Mouse (Mus musculus): ENCODE data around the gene Yipf1.

The Yipf1 gene

GRCm38 (mm10) chr4:107378954-107379353 lies 64.8 kb downstream of the Yipf1 start:
- peak; percentile 50 to 66 for DNase-seq

GRCm38 (mm10) chr4:107380871-107381270 lies 66.7 kb downstream of the Yipf1 start:
- DNase-seq: peak in 1 of 2 experiments; percentile 30

DNA sequence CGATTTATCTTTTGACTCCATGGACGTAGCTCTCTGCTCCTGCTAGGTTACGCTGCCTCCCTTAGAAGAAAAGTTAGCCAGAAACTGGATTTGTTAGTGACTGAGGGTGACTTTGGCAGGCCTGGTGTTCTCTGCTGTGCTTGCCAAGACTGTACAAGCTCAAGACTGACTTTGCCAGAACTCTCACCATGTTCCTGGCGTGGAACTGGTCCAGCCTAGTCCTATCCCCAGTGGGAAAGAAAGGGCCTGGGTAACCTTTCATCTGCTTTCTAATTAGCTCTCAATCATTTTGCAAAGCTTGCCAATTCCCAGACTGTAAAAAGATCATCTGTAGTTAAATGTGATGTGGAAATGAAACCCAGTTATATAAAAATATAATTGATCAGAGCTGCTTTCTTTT lies 72.9 kb downstream of the Yipf1 start:
- DNase-seq: peak; percentile 42 to 53

DNA sequence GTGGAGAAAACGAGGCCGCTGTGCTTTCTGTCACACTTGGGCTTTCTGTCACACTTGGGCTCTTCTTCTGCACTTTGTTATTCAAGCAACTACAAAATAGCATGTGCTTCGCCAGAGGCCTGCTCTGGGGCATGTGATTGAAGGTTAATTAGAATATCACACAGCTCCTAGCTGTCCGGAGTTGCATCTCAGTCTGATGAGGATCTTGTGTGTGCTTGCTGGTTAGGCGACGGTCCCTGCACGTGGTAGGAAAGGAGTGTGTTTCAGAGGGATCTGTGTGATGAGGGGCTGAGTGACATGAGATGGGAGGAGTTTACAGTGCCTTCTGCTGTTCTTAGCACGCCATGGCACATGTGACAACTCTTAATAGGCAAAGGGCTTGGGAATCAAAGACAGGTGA lies 73.3 kb downstream of the Yipf1 start:
- no peak for DNase-seq

- peak; percentile 41 to 72 for DNase-seq
These were observed 74.1 kb downstream of the Yipf1 start for GRCm38 (mm10) chr4:107388291-107388690.

GRCm38 (mm10) chr4:107389345-107389744 lies 75.2 kb downstream of the Yipf1 start:
- DNase-seq: no peak

DNA sequence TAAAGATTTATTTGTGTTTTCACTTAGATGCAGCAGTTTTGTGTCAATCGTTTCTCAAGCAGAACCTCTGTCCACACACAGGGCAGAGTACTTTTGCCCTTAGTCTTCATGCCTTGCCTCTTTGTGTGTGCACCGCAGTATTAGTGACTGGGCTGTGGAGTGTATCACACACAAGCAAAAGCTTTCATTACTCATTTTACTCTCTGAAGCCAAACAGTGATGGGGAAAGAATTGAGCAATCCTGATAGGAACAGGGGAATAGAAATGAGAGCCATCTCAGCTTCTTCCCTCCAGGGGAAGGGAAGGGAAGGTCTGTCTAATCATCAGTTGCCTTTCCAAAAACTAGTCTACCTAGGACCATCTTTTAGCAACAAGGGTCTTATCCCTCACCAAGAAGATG lies 79.6 kb downstream of the Yipf1 start:
- DNase-seq: no peak
